Mouse (Mus musculus): ENCODE results near the gene Tppp2.
"Not testable (repeated sequence)": the region's sequence is repeated elsewhere in the genome, so short reads cannot be mapped to it uniquely, and the experiment has no call there.

Tppp2 gene

GRCm38 (mm10) chr14:51912391-51913061 is 5.7 kb upstream of the Tppp2 start:
- DNase-seq: no peak

- peak; percentile 80 to 90 for DNase-seq
Measured at GRCm38 (mm10) chr14:51913062-51913959, 4.9 kb upstream of the Tppp2 start.

GRCm38 (mm10) chr14:51913960-51914762 is 4.1 kb upstream of the Tppp2 start, which contains the start of gene Ndrg2:
TSS of gene Ndrg2 (minus strand) at chr14:51914158.
- DNase-seq: peak; percentile 71 to 91

GRCm38 (mm10) chr14:51915030-51915429 is 3.2 kb upstream of the Tppp2 start:
- no peak for DNase-seq

DNA sequence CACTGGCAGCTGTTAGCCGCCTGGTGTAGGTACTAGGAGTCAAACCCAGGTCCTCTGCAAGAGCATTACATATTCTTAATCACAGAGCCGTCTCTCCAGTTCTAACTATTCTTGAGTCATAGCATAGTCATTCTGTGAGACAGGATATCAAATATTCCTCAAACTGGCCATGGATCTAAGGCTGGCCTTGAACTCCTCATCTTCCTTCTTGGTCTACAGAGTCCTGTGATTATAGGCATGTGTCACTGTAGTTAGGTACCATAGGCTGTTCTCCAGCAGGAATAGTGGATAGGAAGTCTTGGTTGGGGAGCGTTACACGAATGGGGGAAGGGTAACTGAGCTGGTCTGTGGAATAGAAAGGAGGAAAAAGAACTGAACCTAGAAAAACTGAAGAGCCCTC is 1.7 kb upstream of the Tppp2 start:
- no peak for DNase-seq

- no peak for DNase-seq
Measured at GRCm38 (mm10) chr14:51918966-51919365, 741 bp downstream of the Tppp2 start.

GRCm38 (mm10) chr14:51921759-51922570 is 3.7 kb downstream of the Tppp2 start:
- peak; percentile 41 to 82 for DNase-seq

DNA sequence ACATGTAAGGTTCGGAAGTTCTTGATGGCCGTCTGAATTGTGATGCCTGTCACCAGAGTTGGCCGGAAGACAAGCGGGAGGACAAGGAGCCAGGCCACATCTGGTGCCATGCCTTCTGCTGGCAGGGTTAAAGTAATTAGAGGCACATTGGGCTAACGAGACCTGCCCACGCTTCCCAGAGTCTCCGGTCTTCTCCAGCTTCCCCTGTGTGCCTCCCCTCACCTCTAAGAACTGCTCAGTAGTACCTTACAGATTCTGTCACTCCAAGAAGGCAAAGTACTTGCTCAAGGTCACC is 4.3 kb downstream of the Tppp2 start, which contains the start of gene Rnase13:
TSS of gene Rnase13 (minus strand) at position 203 of the 295 bp plus-strand sequence.
- no peak for DNase-seq

DNA sequence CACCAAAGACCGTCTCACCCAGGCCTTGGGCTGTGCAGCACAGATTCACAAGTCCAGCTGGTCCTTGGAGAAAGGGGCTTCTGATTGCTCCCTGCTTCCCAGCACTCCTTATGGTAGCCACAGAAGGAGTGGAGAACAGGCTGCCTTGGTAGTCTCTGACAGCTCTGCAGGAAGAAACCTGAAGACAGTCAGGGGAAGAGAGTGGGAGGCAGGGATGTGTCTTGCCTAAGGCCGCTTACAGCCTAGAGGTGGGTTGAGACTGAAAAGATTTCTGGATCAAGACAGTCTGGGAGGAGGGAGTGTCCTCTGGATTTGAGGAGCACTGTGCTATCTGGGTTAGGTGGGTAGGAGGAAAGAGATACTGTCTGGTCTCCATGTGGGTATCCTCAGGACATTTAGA is 4.7 kb downstream of the Tppp2 start:
- DNase-seq: no peak

- no peak for DNase-seq
Measured at GRCm38 (mm10) chr14:51923492-51923891, 5.3 kb downstream of the Tppp2 start.

- not testable (repeated sequence) for DNase-seq
Measured at GRCm38 (mm10) chr14:51926930-51927329, 8.7 kb downstream of the Tppp2 start.

DNA sequence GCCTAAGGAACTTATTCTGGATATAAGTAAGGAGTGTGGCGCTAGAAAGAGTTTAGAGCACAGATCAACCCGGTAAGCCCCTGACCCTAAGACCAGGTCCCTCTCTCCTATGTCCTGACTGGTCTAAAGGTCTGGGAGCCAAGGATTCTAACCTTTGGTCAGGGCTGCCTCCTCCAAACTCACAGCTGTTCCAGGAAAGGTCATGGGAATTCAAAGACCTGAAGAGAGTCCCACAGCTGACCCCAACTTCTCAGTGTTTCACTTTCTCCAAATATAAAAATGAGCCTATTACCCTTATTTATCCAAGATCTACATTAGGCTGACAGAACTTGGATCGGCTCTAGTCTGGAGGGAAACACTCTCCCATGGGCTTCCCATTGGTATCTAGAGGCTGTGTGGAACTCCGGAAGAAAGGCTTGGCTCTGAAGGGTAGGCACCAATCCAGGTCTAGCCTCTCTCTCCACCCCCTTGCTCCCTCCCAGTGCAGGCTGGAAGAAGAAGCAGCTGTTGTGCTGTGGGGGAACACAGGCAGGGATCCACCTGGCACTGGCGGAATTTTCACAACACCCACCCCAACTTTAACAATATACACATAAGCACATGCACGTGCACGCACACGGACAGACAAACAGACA is 11.2 kb downstream of the Tppp2 start:
- peak; percentile 55 to 80 for DNase-seq

- DNase-seq: no peak
Measured at GRCm38 (mm10) chr14:51929968-51930367, 11.7 kb downstream of the Tppp2 start.

DNA sequence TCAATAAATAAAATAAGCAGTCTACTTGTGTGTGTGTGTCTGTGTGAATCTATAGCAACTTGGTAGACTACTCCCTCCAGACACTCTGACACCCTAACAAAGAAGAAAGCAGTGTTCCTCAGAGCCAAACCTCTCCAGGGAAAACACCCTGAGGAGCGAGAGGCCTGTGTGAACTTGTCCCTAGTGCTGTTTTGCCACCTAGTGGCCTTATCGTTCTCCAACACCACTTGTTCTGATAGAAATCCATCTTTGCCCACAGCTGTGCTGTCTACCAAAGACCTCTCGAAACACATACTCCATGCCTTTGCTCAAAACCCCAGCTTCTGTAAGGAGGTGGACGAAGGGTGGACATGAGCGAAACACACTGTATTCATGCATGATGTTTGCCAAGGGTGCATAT is 12.6 kb downstream of the Tppp2 start:
- DNase-seq: peak; percentile 58 to 77

- DNase-seq: no peak
Measured at GRCm38 (mm10) chr14:51932092-51933020, 14.1 kb downstream of the Tppp2 start.

GRCm38 (mm10) chr14:51939005-51939404 is 20.8 kb downstream of the Tppp2 start:
- DNase-seq: no peak

- DNase-seq: peak; percentile 40 to 42
Measured at GRCm38 (mm10) chr14:51940944-51941560, 22.8 kb downstream of the Tppp2 start.

DNA sequence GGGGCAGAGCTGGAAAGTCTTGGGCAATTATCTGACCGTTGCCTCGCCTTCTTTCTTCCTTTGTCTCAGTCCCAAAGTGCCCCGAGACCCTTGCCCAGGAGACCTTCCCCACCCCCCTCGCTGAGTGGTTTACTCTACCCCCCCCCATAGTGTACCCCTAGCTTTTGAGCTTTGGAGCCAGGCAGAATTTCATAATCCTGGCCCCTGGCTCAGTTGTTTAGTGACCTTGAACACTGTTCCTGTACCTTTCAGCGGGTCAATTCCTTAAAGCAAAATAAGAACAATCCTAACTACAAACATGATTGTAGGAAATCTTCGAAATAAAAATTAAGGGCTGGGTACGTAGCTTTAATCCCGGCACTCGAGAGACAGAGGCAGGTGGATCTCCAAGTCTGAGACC is 23.4 kb downstream of the Tppp2 start:
- no peak for DNase-seq

- no peak for DNase-seq
Measured at GRCm38 (mm10) chr14:51942236-51942635, 24.0 kb downstream of the Tppp2 start.

- no peak for DNase-seq
Measured at GRCm38 (mm10) chr14:51943336-51943735, 25.1 kb downstream of the Tppp2 start.
